Mouse (Mus musculus) c-Kit-positive CD71-positive TER-119-negative erythroid progenitor cells, embryonic 14.5 days (primary cell): ENCODE results near the gene Eif3d.
A peak's percentile ranks its signal among the peaks of the same experiment; 100 is the strongest.

Experiments used
- DNase-seq: peaks from one replicate; pipeline ENCODE4 v3.0.0-alpha.2; 2013; ENCODE audit warnings: low read depth

The Eif3d gene

DNA sequence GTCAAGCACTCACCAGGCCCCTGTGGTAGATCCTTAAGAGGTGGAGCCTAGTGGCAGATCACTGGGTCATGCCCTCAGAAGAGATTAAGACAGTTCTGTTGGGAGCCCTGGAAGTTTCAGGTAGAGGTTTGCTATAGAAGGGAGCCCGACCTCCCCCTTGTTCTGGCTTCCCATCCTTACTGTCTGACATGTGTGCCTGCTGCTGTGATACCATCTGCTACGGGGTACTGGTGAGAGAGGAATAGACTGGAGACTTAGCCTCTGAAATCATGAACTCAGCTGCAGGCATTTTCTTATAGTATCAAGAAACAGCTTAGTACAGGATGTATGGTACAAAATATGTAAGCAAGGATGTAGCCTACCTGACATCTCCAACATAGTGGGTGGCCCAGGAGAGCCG is 17.7 kb downstream of the Eif3d start:
- DNase-seq: no peak

GRCm38 (mm10) chr15:77949061-77949460 is 21.6 kb downstream of the Eif3d start:
- no peak for DNase-seq

- no peak for DNase-seq
Measured at GRCm38 (mm10) chr15:77945711-77946110, 24.9 kb downstream of the Eif3d start.

DNA sequence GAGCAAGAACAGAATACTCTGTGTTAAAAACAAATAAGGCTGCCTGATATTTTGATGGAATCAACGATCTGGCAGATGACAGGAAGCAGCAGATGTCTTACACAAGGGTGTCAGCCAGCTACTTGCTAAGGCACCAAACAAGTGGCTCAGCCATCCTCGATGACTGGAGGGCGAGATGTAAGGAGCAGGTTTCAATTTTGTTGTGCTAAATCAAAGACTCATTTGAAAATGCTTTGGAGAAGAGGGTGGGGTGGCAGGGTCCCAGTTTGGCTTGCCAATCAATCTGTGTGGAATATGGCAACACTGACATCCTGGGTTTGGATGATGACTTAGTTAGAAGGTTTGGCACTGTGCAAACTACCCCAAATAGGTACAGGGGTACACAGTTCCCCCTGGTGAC is 29.1 kb downstream of the Eif3d start:
- no peak for DNase-seq

GRCm38 (mm10) chr15:77938516-77938915 is 32.1 kb downstream of the Eif3d start:
- no peak for DNase-seq

DNA sequence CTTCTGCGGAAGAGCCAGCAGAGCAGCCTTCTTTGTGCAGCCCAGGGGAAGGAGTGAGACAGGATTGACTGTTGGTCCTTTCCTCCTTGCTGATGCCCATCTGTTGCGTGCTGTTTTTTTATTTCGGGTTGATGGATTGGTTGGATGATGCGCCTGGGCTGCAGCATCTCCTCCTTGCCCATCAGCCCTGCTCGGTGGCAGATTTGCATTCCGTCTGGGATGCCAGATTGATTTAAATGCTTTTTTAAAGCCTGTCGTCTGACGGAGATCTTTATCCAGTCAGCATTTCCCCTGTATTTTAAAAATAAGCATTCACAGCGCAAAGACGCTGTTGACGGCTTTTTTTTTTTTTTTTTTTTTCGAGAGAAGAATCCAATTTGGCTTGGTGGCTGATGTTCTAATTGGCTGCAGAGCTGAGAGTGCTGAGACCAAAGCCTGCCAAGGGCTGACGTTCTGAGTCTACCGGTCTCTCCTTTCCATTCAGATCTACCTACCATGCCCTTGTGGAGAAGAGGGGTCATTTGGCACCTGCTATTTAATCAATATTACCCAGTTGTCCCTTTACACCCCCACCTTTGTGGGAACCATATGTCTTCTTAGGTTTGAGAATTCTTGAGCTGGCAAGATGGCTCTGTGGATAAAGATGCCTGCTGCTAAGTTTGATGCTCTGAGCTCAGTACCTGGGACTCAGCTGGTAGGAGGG is 34.8 kb downstream of the Eif3d start:
- DNase-seq: no peak

DNA sequence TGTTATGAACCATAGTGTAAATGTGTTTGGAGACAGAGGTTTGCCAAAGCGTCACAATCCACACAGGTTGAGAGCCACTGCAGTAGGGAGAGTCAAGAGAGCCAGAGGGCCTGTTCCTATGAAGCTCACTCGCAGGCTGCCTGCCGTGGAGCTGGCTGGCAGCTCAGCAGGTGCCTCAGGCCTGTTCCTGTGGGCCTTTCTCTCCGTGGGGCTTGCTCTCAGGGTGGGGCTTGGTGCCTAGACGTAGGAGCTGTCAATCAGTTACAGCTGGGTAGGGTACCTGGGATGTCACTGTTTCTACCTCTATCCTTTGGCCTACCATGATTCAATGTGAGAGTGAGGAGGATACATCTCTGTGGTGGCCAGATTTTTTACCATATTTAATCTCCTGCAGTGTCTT is 35.6 kb downstream of the Eif3d start:
- DNase-seq: no peak

DNA sequence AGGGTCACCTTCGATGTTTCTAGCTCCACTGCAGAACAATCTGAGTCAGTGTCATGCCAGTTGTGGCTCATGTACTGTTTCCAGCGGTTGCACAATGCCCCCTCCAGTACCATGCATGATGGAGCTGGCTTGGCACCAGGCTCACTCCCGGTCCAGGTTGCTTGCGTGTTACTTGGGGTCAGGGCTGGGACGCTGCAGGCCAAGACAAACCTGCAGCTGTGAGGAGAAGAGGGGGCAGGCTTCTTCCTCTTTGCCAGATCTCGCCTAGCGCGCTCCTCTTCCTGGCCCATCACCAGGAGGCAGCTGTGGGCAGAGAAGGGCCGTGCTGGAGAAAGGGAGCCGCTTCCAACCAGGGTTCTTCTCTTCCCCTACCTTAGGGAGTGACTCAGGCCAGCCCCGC is 36.3 kb downstream of the Eif3d start:
- DNase-seq: no peak

GRCm38 (mm10) chr15:77933770-77934169 is 36.8 kb downstream of the Eif3d start:
- DNase-seq: peak; percentile 89

- DNase-seq: no peak
Measured at GRCm38 (mm10) chr15:77933222-77933621, 37.4 kb downstream of the Eif3d start.

- DNase-seq: peak; percentile 66
Measured at GRCm38 (mm10) chr15:77931689-77932016, 39.0 kb downstream of the Eif3d start.

DNA sequence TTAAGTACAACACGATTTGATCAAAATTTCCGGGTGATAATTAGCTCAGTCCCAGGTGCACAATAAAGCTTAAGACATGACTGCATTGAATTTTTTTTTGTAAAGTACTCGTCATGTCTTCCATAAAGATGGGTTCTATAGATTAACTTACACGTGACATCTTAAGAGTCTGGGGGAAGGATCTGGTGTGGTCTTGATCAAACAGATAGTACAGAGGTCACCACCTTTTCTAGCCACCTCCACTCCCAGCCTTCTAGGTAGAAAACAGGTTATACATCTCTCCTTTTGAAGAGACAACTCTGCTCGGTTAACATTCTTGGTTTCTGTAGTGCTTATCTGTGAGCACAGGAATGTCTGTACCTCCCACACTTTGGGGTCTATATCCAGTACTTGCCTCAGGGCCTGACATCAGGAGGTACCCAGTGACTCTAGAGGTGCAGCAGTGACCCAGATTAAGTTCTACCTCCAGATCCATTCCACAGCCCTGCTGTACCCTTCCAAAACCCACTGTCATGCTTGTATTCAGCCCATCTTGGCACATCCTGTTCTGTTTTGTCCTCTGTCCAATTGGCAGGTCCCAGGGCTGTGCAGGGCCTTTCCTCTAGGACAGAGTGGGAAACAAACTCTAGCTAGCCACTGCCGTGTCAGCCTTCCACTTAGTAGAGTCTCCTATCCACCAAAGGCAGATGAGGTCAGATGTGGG is 39.5 kb downstream of the Eif3d start:
- no peak for DNase-seq

DNA sequence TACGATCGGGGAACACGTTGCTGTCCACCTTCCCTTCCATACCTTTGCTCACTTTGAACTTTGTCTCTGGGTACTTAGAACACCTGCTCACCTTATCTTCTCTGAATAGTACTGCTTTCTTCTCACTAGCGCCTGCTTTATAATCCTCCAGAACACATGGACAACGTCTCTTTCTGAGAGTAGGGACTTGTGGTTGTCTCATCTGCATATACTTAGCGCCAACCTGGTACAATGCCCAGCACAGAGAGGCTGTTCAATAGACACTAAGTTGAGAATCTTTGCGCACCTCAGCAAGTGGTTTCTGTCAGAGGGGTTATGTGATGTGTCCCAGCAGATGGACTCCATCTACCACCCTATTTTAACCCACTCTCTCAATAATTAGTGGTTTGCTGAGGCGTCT is 40.8 kb downstream of the Eif3d start:
- no peak for DNase-seq

GRCm38 (mm10) chr15:77928673-77929331 is 41.8 kb downstream of the Eif3d start, which contains the start of gene Txn2:
TSS of gene Txn2 (minus strand) at chr15:77929006.
- DNase-seq: peak; percentile 99

GRCm38 (mm10) chr15:77928091-77928490 is 42.5 kb downstream of the Eif3d start:
- DNase-seq: no peak

DNA sequence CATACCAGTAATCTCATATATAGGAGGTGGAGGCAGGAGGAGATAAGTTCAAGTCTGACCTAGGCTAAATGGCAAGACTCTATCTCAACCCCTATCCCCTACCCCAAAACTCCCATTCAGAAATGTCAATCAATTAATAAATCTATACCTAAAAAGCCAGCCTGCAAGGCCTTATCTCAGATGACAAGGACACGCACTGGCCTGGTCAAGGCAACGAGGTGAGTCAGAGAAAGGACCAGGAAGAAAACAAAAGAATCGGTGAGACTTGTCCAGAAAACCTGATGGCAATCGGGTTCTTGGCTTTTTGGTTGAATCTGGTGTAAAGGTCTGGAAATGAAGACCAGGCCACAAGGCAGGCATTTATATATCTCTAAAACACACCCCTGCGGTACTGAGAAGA is 43.7 kb downstream of the Eif3d start:
- DNase-seq: no peak

DNA sequence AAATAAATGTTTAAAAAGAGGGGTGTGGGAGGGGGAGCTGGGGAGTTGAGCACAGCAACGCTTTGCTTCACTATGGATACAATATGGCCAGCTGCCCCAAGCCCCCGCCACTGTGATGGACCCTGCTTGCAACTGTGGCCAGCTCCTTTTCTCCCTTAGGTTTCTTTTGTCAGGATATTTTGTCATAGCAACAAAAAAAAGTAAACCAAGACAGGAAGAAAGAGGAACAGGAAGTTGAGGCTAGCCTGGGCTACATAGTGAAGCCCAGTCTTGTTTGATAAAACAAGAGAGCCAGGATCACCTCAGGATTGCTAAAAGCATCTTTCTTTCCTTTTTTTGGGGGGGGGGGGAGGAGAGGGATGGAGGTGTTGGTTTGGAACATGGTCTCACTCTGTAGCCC is 45.4 kb downstream of the Eif3d start:
- no peak for DNase-seq

DNA sequence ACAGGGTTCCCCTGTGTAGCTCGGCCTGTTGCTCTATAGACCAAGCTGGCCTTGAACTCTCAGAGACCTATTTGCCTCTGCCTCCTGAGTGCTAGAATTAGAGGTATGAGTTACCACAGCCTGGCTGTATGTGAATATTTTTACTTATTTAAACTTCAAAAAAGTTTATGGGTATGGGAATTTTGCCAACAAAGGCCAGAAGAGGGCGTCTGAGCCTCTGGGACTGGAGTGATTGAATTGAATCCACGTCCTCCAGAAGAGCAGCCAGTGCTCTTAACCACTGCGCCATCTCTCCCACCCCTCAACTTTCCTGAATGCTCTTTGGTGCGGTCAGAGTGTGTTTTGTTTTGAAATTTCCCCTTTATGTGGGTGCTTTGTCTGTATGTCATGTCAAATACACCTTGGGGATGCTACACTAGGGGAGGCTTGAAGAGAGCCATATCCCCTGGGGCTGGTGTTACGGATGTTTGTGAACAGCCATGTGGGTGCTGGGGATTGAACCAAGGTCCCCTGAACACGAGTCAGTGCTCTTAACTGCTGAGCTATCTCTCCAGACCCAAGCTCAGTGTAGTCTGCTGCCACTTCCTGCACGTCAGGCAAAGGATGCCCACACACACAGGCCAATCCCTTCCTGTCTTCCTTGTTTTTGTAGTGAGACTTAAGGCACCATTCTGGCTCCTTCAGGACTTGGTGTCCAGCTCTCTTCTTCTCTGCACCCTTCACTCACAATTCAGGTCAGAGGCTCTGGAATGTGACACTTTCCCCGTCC is 47.2 kb downstream of the Eif3d start:
- DNase-seq: no peak

DNA sequence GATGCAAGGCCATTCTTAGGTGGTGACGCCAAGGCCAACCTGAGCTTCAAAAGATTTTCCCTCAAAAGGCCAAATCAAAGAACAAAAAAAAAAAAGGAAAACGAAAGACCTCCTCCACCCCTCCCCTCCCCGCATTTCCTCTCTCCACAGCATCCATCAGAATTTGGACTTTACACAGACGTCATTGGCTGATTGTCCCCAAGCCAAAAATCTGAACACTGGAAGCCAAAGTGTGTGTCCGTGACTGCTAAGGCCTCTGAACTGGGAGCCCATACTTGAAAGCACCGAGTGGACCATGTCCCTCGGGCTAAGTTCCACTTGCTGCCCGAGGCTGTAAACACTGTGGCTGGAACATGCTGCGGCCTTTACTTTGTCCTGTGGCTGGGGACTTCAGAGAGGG is 47.9 kb downstream of the Eif3d start:
- DNase-seq: no peak

DNA sequence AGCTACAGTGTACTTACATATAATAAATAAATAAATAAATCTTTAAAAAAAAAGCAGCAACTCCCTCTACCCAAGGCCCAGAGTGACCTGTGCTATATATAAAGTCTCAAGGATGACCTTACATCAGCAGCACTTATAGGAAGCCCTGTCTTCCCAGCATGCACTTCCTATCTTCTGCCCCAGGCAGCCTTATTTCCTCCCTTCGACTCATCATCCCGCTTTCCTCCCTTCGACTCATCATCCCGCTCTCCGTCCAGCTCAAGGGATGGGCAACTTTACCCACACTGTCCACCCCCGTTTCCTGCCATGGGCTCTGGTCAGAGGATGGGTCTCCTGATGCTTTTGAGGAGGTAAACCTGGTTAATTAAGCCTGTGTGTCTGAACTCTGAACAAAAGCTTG is 49.0 kb downstream of the Eif3d start:
- DNase-seq: no peak

DNA sequence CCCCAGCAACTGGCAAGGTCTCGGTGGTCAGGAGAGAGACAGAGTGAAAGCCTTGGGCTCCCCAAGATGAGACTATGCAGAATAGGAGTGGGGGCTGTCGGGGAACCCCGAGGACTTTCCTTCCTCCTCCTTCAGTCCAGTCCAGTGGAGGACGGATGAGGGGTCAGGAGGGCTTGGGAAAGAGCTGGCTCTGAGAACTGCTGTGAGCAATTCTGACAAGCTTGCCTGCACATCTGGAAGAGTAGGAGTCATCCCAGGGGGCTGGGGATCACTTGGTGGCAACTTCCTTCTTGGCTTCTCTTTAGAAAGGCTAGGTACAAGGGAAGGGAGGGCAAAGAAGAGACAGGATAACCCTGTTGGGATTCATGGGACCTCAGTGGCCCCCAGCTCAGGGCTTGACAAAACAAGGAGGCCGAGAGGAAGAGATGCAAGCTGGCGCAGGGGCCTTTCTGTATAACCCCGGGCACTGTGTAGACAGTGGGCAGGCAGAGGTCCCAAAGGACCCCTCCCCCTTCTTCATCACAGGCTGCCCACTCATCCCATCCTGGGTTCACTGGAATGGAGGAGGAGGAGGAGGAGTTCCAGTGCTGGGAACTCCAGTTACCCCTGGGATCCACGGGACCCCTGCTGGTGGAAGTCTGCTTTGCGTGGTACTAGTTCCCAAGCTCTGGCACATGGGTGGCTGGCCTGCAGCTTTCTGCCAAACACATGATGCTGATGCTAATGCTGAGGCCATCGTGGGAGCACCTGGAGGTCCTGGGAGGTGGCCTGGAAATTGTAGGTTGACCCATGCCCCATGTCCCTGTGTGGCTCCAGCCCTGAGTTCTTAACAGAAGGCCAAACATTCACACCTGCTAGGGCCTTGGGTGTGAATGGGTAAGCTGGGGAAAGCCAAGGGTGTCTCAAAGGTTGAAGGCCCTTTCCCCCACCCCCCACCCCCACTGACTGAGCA is 49.8 kb downstream of the Eif3d start:
- no peak for DNase-seq
